Mouse (Mus musculus): ENCODE measurements around the gene Cideb. TPM values are rescaled to one million over a fixed set of nuclear protein-coding genes. Genes with fewer than 3 reads are reported as not detected.

The Cideb gene
- polyA plus RNA-seq, 1 experiment = 0.60 TPM

DNA sequence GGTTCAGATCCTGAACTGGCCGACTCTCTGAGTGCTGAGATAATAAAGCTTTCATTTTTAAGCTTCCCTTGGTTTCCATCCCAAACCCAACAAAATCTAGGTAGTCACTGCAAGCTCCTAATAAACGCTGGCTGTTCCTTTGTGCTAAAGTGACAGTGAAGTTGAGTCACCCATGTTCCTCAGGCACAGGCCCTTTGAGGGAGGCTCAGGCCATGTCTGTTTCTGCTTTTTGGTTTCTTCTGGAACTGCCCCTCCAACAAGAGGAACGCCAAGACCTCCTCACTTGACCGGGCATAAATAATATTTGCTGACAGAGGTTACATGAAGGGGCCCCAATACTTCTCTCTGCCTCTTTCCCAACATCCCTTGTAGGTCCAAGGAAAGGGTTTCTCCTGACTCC is 22.5 kb downstream of the Cideb start:
- DNase-seq (ENCODE audit: low read depth) = no peak
- no peak for TF ChIP-seq CTCF (IDR thresholded peaks at IDR 0.05; ENCODE audit: borderline replicate concordance, extremely low read depth, insufficient read depth, insufficient read length)
- no peak for TF ChIP-seq POLR2A (IDR thresholded peaks at IDR 0.05; ENCODE audit: borderline replicate concordance, extremely low read depth, insufficient read depth, insufficient read length, poor library complexity, severe bottlenecking)

DNA sequence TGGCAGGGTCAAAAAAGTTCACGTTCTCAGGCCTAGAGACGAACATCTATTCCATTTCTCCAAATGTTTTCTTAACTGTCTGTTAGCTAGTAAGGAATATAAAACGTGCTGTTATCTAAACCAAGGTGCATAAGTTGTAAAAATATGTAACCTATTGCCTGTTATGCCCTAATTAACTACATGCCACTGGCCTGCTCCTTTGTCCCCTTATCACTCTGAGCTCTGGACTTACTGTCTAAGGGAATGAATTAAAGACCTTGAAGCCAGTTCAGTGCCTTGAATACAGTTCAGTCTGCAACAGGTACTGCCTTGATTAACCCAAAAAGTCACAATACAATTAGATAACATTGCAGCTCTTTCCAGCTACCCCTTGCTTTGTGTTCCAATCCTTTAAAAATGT is 22.9 kb downstream of the Cideb start:
- TF ChIP-seq CTCF (IDR thresholded peaks at IDR 0.05; ENCODE audit: borderline replicate concordance, extremely low read depth, insufficient read depth, insufficient read length) (no peak), POLR2A (IDR thresholded peaks at IDR 0.05; ENCODE audit: borderline replicate concordance, extremely low read depth, insufficient read depth, insufficient read length, poor library complexity, severe bottlenecking) (no peak)
- DNase-seq (ENCODE audit: low read depth) = no peak

DNA sequence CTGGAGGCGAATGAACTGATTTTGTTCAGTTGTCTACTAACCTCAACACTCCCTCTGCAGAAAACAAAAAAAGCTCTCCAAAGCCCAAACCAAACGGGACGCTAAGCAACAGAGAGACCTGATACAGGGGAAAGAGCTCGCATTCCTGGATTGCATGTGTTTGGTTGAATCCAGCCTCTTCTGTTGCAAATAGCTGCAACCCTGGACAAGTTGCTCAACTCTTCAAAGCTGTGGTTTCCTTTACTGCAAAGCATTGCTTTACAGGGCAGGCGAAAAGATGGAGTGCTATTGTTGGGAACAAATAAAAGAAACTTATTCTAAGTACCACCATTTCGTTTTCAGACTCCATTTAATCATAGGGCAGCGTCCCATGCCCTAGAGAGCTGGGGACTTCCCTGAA is 23.4 kb downstream of the Cideb start:
- no peak for TF ChIP-seq CTCF (IDR thresholded peaks at IDR 0.05; ENCODE audit: borderline replicate concordance, extremely low read depth, insufficient read depth, insufficient read length)
- TF ChIP-seq POLR2A (IDR thresholded peaks at IDR 0.05; ENCODE audit: borderline replicate concordance, extremely low read depth, insufficient read depth, insufficient read length, poor library complexity, severe bottlenecking) = no peak
- DNase-seq (ENCODE audit: low read depth) = no peak

DNA sequence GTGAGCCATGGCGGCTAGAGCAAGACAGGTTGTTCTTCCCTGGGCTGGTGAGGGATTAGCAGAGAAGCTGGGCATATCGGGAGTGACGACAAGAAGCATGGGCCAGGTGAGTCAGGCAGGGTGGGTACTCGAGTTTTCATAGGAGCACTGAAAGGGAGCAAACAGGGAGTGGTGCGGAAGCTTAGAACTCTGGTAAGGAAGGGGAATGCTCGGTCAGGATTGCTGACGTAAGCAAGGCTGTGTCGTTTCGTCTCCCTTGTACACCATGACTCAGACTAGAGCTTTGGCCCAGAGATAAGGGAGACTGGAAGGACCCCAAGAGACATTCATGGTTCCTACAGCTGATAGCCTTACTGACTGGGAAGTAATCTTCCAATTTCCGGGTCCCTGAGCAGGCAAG is 24.4 kb downstream of the Cideb start:
- DNase-seq (ENCODE audit: low read depth) = no peak
- TF ChIP-seq POLR2A (IDR thresholded peaks at IDR 0.05; ENCODE audit: borderline replicate concordance, extremely low read depth, insufficient read depth, insufficient read length, poor library complexity, severe bottlenecking) = no peak
- no peak for TF ChIP-seq CTCF (IDR thresholded peaks at IDR 0.05; ENCODE audit: borderline replicate concordance, extremely low read depth, insufficient read depth, insufficient read length)

DNA sequence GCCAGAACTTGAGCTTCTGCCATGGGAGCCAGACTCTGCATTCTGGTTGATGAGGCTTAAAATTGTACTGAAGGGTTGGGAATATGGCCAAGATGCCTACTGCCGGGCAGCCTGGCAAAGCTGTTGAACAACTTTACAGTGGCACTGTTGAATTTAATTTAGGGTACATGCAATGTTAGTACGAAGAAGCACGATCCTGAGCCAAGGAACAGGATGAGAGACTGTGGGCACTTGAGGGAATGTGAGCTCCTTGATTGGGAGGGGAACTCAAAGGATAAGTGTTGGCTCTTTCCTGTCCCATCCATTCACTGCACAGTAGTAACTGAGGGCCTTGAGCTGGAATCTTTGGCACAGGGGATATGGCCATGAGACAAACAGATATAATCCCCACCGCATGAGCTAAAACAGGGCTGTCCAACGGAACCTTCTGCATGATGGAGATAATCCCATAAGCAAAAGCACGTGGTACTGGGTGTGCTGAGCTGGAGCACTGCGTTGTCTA is 27.7 kb downstream of the Cideb start:
- TF ChIP-seq POLR2A (IDR thresholded peaks at IDR 0.05; ENCODE audit: borderline replicate concordance, extremely low read depth, insufficient read depth, insufficient read length, poor library complexity, severe bottlenecking) = no peak
- DNase-seq (ENCODE audit: low read depth) = peak; percentile 73

DNA sequence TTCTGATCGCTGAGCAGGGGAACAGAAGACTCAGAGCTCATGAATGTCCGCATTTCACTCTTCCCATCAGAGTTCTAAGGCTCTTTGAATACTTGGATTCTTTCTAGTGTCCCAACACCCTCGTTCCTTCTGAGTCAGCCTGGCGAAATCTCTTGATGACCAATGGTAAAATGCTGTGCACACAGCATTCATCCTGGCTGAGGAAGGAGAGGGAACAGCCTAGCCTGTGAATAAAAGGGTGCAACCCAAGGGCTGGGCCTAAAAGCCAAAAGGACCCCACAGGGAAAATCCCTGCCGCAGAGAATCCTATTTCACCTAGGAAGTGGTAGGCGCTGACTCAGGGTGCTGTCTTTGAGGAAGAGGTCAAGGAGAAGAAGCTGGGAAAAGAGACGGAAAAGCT is 28.1 kb downstream of the Cideb start:
- no peak for DNase-seq (ENCODE audit: low read depth)
- TF ChIP-seq POLR2A (IDR thresholded peaks at IDR 0.05; ENCODE audit: borderline replicate concordance, extremely low read depth, insufficient read depth, insufficient read length, poor library complexity, severe bottlenecking) (no peak), CTCF (IDR thresholded peaks at IDR 0.05; ENCODE audit: borderline replicate concordance, extremely low read depth, insufficient read depth, insufficient read length) (no peak)

DNA sequence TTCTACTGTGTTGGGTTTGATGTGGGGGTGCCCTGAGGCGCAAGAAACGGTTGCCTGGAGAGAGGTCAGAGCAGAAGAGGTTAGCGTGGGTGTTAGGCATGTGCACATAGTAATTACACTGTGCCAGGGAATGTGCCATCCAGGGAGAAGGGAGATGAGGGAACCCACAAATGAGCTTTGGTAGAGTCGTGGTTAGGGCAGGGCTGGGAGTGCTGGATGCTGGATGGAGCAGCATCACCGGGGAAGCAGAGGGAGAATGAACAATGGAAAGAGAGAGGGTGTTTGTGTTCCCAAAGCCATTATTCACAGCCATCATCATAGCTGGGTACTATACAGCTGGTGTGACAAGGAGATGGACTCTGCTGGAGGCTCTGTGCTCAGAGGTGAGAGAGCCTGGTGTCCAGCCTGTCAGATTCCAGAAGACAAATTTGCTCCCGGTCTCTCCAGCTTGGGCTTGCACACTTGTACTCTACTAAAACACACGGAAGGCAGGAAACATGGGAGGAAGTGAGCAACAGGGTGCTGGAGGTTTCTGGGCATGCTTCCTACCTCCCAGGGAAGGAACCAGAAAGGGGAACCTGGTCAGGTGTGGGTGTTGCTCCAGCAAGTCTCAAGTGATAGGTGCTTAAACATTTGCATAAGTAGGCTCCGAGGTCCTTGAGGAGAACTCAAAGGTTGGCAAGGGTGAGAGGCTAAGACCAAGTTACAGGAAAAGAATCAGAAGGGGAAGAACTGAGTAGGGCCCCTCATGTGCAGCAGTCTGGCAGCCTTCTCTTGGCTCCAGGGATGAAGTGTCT is 30.2 kb downstream of the Cideb start:
- DNase-seq (ENCODE audit: low read depth) = no peak
- TF ChIP-seq CTCF (IDR thresholded peaks at IDR 0.05; ENCODE audit: borderline replicate concordance, extremely low read depth, insufficient read depth, insufficient read length) = no peak
- TF ChIP-seq POLR2A (IDR thresholded peaks at IDR 0.05; ENCODE audit: borderline replicate concordance, extremely low read depth, insufficient read depth, insufficient read length, poor library complexity, severe bottlenecking) = no peak

DNA sequence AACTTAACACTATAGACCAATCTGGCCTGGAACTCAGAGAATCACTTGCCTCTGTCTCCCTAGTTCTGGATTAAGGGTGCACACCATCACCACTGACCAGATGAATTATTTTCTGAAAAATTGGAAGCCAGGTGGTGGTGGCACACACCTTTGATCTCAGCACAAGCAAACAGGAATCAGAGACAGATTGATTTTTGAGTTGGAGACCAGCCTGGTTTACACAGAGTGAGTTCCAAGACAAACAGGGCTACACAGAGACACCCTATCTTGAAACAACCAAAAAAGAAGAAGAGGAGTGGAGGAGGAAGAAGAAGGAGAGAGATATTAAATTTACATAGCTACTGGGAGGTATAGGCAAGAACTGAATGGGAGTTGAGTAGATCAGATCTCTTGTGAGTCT is 32.0 kb downstream of the Cideb start:
- DNase-seq (ENCODE audit: low read depth) = no peak
- TF ChIP-seq CTCF (IDR thresholded peaks at IDR 0.05; ENCODE audit: borderline replicate concordance, extremely low read depth, insufficient read depth, insufficient read length) = no peak
- no peak for TF ChIP-seq POLR2A (IDR thresholded peaks at IDR 0.05; ENCODE audit: borderline replicate concordance, extremely low read depth, insufficient read depth, insufficient read length, poor library complexity, severe bottlenecking)

DNA sequence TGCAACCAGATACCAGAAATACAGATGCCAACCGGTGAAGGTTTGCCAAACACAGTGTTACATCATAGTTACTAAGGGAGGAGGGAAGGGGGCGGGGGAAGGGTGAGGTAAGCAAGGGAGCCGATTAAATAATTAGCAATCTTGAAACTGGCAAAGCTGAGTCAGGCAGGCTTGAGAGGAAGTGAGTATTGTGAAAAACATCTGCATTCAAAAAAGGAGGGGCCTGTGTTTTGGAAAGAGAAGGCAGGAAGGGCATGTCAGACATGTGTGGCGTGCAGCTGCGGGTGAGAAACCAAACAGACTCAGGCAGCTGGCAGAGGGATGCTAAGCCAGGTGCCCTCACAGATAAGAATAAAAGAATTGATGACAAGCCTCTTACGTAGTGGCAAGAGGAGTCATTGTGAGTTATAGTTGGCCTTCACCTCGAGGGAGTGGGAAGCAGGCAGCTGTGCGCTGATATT is 33.8 kb downstream of the Cideb start:
- TF ChIP-seq CTCF (IDR thresholded peaks at IDR 0.05; ENCODE audit: borderline replicate concordance, extremely low read depth, insufficient read depth, insufficient read length) (no peak), POLR2A (IDR thresholded peaks at IDR 0.05; ENCODE audit: borderline replicate concordance, extremely low read depth, insufficient read depth, insufficient read length, poor library complexity, severe bottlenecking) (no peak)
- peak; percentile 8 for DNase-seq (ENCODE audit: low read depth)

DNA sequence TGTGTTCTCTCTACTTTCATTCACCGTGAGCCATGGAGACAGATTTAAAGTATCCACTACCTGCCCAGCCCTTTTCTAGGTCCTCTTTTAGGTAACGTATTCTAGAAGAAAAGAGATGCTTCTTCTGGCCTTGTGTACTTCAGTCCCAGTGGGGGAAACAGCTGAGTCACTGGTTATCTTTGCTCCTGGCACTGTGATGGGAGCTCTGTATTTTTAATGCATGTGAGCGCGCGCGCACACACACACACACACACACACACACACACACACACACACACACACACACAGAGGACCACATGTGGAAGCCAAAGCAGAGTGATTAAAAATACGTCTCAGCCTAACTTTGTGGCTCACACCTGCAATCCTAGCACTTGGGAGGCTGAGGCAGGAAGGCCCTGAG is 34.8 kb downstream of the Cideb start:
- no peak for DNase-seq (ENCODE audit: low read depth)
- TF ChIP-seq POLR2A (IDR thresholded peaks at IDR 0.05; ENCODE audit: borderline replicate concordance, extremely low read depth, insufficient read depth, insufficient read length, poor library complexity, severe bottlenecking) = no peak
- TF ChIP-seq CTCF (IDR thresholded peaks at IDR 0.05; ENCODE audit: borderline replicate concordance, extremely low read depth, insufficient read depth, insufficient read length) = no peak

DNA sequence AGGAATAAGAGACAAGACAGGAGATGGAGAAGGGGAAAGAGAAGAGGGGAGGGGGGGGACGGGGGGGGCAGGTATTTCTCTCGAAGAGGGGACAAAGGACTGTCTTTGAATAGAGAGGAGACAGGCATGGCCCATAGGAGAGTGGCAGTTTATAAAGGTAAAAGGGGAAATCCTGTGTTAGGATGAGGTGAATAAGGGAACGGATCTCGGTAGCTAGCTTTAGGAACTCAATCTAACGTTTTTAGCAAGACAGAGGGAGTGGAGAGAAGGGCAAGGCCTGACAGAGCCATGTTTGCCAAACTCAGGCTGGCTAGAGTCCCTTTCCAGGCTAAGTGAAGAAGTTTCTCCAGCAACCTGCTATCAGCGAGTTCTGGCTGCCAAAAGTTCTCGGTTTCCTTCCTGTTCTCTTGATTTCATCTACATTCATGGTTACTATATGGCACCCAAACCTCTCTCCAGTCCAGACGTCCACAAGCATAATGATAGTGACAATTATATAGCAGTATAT is 35.8 kb downstream of the Cideb start:
- DNase-seq (ENCODE audit: low read depth) = peak; percentile 14
- TF ChIP-seq POLR2A (IDR thresholded peaks at IDR 0.05; ENCODE audit: borderline replicate concordance, extremely low read depth, insufficient read depth, insufficient read length, poor library complexity, severe bottlenecking) (no peak), CTCF (IDR thresholded peaks at IDR 0.05; ENCODE audit: borderline replicate concordance, extremely low read depth, insufficient read depth, insufficient read length) (no peak)
